Mouse (Mus musculus) lung, postnatal 4 days (tissue): ENCODE data around the gene Ntsr2.
"Not testable (repeated sequence)": the region's sequence is repeated elsewhere in the genome, so short reads cannot be mapped to it uniquely, and the experiment has no call there.

Source experiments
- DNase-seq, 2 experiments: peaks; one replicate each; pipeline ENCODE4 v3.0.0; 2021

Ntsr2 gene

DNA sequence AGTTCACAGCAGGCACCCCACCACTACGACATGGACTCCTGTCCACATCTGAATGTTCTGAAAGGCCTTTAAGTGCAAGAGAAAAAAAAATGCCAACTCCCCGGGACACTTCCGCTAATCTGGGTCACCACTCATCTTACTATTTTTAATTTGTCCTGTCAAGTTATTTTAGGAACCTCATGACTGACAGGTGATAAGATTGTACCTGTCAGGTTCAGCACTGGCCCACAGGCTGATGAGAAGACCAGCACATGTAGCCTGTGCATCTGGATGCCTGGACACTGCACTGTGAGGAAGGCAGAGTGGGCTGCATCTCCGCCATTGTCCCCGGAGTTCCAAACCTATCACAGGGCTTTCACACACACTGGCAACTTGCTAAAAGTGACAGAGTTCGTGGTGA is 3.4 kb upstream of the Ntsr2 start:
- DNase-seq: no peak

DNA sequence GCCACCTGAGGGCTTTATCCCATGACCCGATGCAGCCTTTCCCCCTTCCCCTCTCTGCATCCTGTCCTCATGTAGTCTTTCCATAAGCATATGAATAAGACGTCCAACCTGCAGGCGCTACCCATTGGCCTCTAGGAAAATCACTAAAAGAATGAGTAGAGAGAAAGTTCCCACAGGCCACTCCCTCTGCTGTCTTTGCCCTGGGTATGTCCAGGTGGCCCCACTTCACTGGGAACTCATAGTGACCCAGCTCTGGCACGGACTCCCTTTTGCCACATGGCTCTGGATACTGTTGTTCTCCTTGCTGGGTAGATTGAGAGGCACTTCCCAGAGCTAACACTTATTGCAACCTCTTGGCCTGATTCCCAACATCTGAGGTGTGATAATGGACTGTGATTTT is 2.4 kb downstream of the Ntsr2 start:
- DNase-seq: no peak

DNA sequence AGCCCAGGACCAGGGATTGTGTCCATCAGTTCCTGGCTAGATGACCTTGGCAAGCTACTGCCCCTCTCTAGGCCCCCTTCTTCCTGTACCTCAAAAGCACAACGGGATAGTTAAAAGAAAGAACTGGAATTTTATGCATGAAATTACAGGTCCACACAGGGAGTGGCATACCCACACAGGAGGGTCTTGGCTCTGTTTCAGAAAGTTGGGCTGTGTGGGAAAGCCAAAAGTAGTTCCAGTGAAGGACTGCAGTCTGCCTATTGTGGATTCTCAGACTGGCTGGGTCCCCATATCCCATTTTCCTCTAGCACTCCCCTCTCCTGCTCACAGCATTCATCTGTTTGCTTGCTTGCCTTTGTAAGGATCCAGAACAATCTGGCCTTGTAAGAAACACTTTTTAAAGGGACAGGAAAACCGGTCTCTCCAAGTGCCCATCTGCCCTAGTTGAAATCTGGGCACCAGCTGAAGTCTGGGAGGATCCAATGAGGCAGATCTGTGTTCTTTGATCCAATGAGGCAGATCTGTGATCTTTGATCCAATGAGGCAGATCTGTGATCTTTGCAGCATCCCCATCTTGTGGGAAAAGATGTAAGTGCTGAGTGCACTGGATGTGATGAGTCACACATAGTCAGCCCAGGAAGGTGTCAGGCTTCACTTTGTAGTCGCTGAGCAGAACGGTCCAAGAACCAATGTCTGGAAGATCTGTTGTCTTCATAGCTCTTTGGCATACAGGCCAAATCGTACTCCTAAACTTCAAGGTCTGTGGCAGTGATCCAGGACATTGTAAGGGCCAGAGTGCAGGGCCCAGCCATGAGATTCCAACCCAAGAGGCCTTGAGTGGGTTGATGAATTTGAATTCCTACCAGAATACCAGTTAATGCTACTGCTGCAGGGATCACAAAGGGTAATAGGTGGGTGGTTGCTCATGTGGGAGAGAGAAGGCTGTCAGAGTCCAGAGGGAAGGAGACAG is 4.0 kb downstream of the Ntsr2 start:
- DNase-seq: no peak

DNA sequence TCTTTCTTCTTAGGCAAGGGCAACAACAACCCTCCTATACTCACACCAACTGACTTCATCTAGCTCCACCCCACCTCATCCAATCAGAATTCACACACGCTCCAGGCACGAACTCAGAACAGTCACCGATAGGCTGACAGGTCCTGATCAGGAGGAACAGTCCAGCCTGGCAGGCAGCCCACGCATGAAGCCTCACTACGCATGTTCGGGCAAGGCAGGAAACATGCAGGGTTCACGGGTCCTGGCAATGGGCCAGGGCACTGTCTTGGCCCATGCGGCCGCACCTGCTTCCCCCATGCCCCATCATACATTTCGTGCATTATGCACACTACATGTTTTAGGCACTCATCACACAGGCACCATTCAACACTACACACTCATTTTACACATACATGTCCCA is 8.3 kb downstream of the Ntsr2 start:
- no peak for DNase-seq

DNA sequence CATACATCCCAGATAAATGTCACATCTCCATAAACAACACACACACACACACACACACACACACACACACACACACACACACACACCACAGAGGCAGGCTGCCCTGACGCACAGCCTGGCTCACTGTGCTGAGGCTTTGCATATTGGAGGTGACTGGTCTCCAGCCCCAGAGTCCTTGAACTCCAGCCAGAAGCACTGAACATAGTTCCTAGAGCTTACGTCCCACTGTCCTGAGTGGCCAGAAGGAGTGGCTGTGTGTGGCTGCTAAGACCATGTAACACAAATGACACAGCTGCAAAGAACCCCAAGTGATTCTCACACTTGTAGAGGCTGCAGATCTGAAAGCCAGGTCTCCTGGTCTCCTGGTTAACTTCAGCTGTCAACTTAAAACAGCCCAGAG is 8.8 kb downstream of the Ntsr2 start:
- DNase-seq: no peak

DNA sequence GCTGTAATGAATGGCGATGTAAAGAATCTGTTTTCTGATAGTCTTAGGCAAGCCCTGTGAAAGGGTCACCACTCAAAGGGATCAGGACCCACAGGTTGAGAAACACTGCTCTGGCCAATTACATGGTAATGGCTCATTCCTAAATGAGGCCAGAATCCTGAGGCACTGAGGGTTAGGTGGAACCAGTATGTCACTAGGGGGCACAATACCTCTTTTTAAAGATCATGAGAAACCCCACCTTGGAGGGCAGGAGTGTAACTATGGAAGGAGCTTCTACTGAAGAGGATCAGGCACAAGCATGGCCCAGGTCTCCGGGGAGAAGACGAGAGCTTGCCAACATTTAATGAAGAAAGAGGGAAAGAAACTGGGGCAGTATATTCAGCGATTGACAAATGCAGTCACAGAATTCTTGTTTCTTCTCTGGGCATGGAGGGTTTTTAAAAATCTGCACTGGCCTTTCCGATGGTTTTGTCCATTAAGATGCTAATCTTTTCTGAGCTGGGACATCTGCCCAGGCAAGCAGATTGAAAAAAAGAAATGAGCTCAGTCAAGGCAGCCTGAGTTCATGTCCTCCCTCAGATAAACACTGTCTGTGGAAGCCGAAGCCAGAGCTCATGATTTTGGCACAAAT is 9.9 kb downstream of the Ntsr2 start:
- DNase-seq: no peak

DNA sequence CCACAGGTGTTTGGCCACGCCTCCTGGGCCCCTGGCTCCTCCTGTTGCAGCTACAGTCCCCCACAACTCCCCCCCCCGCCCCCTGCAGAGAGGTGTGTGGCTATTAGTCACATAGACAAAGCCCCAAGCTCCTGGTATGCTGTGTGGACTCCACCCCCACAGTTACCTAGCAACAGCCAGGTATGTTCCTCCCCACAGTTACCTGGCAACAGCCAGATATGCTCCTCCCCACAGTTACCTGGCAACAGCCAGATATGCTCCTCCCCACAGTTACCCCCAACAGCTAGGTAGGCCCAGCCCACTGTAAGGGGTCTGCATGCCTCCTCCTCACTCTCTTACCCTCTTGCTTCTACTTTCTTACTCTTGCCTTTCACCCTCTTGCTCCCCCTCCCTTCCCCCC is 11.8 kb downstream of the Ntsr2 start:
- DNase-seq: no peak

DNA sequence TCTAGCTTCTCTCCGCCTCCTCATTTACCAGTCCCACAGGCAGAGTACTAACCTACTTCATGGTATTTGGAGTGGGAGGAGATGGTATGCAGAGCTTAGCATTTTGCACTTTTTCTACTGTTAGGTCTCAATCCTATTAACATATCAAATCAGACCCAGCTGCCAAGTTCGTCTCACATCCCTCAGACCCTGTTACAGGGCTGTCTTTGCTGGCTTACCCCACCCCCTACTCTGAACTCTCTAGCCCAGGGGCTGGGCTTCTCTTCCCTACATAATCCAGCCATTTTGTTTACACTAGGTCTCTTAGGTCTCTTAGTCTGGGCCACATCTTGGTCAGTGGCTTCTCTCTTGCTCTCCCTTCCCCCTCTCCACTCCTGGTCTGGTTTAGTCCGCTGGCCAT is 16.0 kb downstream of the Ntsr2 start:
- DNase-seq: no peak

DNA sequence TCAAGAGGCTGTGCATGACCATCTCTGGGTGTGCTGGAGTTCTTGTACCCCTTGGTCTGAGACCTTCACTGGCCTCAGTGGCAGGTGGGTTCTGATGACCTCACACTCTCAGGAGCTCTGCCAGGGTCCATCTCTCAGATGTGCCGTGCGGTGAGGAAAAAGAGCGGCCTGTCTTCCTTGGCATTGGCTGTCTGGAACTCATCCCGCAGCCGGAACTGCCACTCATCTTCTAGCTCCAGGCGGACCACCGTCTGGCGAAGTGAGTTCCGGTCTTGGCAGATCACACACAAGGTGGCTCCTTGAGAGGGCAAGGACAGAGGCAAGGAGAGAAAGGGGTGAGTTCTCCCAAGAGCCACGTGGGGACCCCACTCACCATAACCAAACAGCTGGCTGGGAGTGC is 19.1 kb downstream of the Ntsr2 start:
- no peak for DNase-seq

DNA sequence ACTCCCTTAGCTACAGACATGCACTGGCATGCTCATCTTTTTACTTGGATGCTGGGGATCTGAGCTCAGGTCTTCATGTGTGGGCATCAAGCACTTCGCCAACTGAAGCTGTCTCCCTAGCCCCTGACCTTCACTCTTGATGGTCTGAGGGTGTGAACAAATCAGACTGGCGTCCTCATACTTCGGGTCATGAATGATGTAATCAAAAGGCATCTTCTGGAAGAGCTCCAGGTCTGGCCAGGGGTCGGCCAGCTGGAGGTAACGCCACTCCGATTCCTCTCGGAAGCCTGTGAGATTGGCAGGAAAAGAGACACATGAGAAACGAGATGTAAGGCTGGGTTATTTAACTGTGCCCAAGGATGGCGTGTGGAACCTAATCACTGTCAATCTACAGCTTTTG is 37.4 kb downstream of the Ntsr2 start:
- DNase-seq: no peak

DNA sequence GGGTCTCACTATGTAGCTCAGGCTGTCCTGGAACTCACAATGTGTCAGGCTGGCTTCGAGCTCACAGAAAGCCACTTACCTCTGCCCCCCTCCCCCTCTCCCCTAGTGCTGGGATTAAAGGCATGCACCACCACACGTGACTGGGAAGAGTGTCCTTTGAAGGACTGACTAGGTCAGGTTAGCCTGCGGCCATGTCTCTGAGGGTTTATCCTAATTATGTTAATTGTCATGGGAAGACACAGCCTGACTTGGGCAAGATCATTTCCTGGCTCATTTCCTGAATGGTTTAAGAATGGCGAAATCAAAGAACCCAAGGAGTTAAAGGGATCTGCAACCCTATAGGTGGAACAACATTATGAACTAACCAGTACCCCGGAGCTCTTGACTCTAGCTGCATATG is 41.6 kb downstream of the Ntsr2 start:
- no peak for DNase-seq

DNA sequence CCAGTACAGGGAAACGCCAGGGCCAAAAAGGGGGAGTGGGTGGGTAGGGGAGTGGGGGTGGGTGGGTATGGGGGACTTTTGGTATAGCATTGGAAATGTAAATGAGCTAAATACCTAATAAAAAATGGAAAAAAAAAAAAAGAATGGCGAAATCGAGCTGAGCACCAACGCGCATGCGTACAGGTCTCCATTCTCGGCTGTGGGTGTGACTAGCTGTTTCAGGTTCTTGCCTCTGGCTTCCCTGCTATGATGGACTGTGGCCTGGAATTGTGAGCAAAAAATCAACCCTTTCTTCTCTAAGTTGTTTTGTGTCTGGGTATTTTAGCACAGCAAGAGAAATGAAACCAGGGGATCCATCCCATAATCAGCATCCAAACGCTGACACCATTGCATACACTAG is 42.1 kb downstream of the Ntsr2 start:
- not testable (repeated sequence) for DNase-seq

DNA sequence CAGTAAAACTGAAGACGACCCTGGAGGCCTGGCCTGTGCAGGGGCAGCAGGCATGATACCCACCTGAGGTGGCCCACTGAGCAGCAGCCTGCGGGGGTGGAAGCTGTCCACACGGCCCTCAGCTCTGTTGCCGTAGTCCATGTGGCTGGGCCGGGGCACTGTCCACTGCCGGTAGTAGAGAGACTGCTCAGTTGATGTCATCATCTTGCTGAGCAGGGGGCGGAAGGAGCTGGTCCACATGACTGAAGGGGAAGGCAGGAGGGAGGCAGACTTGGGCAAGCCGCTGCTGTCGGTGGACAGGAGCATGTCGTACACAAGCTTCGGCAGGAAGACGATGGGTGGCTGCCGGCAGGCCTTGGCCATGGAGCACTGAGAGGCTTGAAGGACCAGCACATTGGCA is 43.0 kb downstream of the Ntsr2 start:
- DNase-seq: no peak

DNA sequence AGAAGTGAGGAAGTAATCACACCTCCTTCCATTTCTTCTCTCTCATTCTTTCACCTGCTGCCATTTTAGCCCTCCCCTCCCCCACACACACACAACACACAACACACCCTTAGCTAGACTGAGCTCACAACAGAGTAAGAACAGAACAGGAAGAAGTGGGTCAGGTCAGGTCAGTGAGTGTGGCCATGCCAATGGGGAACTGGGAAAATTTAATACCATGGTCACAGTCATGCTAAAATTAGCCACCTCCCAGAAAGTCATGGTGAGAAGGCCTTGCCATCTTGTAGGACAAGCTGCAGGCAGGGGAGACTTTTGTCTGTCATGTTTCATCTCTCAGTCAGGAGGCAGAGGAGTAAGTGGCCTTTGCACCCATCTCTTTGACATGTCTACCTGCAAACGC is 45.5 kb downstream of the Ntsr2 start:
- DNase-seq: no peak
